Mouse (Mus musculus): Measurements from ENCODE around the gene Ctrc.

The Ctrc gene

DNA sequence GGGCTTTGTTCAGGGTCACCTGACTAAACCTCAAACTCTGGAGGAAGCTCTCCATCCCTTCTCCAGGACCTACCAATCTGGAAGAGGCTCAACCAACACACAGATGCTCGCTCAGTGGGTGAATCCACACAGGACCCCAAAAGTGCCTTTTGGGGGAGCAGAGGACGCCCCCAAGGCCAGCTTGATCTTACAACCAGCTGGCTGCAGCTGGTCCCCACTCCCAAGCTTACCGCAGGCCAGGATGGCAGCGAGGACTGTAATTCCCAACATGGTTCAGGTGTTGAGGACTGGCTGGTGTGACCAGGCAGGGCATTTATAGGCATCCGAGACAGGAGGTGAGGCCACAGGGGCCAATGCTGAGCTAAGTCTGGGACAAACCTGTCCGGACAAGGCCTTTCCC lies at the start of gene Ctrc:
Gene Ctrc, minus strand, starts transcription at position 361 of the 400 bp plus-strand sequence.
- no peak for DNase-seq (ENCODE audit: low read depth, low spot score)

DNA sequence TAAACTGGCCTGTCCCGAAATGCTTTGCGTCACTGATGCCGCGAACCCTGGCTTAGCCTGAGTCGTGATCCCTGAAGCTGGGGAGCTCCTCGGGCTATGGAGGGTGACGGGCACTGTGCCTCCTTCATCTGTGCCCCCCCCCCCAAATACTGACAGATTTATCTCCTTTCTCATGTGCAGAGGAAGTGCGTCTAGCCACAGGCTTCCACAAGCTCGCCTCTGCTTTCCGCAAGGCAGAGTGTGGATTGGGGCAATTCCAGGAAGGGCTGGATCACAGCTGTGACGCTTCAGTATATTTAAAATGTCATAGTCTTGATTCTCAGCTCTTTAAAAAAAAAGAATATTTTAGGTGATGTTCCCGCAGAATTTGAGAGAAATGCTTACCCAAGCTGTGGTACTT lies 49.6 kb upstream of the Ctrc start:
- no peak for DNase-seq (ENCODE audit: low read depth, low spot score)

DNA sequence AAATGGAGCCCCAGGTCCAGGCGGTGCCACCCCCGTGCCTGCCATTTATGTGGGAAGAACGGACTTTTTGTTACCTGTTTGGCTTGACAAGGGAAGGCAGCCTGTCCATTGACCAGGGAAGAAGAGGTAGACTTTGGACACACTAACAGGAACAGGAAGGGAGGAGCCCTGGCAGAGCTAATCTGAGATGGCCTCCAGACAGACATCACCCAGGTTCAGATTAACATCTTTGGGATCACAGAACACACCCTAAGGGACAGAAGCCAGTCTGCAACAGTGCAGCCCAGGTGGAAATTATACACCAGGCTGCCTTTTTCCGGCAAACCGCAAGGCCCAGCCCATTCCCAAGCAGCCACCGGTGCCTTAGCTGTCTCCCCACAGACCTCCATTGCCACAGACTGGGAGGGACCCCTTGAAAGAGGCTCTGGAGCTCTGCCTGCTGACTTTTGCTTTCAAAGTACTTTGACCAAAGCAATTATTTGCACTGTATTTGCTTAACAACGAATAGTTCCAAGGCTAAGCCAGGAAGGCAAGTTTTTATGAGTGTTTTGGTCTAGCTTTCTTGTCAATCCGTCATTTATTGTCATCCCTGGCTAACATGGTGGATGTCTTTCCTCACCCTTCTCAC lies 47.1 kb upstream of the Ctrc start:
- no peak for DNase-seq (ENCODE audit: low read depth, low spot score)

DNA sequence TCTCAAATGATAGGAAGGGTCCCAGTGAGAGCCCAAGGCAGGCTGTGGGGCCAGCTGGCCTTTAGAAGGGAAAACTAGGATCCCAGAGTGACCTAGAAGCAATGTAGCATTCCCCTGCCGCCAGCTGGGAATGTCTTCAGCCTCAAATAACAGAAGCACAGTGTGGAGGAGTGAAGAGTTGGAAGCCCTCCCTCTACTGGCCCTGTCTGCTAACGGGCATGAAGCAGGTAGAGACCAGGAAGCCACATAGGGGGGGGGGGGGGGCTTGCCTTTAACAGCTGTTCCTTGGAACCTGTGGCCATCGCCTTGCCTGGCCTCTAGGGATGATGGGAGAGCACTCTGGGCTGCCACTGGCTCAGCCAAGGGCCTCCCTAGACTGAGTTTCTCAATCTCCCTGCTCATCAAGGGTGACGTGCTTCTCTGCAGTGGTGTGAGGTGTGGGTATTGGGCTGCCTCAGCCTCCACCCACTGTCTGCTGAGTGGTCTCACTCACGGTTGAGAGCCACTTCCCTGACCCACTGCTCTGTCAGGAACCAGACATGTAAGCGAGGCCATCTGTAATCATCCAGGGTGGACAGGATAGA lies 40.3 kb upstream of the Ctrc start:
- DNase-seq (ENCODE audit: low read depth, low spot score) = no peak

DNA sequence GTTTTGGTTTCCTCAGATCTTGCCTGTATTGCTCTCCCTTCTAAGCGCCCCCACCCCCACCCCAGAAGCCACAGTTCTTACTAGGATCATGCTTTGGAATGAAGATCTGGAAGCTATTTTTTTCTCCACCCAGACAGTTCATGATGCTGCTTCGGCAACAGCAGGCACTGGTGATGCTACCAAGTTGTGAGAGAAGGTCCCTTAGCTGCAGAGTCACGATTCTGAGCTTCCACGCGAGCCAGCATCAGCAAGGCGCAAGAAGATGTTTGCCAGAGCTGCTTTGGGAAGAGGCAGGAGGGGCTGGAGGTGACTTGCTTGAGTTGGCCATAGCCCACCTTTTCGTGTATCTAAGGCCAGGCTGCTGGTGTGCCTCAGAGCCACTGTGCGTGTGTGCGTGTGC lies 39.3 kb upstream of the Ctrc start:
- DNase-seq (ENCODE audit: low read depth, low spot score) = no peak

DNA sequence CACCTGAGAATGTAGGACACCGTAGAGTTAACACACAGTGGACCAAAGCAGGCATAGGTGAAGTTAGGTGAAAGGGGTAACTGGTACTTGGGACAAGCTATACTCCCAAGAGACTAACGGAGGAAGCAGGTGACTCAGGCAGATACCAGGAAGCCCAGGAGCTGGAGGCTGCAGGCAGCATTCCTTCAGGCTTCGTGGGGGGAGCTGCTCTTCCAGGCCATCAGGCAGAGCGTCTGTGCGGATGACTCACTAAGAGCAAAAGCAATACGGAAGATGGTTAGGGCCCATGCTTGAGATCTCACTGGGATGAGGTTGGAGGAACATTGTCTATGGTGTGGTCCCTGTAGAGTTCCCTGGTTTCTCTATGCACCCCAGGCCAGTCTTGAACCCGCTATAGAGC lies 36.7 kb upstream of the Ctrc start:
- no peak for DNase-seq (ENCODE audit: low read depth, low spot score)

DNA sequence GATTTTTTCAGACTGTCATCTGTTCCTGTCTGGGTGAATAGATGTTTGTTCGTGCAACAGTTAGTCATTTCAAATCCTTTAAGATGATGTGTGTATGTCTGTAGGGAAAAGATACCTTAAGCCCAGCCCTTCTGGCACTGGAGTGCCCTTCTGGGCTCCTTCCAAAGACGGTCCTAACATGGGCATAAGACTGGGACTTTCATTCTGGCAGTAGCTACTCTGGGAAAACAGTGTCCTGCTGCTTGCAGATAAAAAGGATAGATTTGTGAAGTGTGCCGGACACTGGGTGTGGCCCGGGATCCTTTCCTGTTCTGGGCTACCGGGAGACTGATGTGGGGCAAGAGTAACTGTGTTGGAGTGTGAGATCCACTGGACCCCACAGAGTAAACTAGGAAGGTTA lies 35.8 kb upstream of the Ctrc start:
- DNase-seq (ENCODE audit: low read depth, low spot score) = no peak

DNA sequence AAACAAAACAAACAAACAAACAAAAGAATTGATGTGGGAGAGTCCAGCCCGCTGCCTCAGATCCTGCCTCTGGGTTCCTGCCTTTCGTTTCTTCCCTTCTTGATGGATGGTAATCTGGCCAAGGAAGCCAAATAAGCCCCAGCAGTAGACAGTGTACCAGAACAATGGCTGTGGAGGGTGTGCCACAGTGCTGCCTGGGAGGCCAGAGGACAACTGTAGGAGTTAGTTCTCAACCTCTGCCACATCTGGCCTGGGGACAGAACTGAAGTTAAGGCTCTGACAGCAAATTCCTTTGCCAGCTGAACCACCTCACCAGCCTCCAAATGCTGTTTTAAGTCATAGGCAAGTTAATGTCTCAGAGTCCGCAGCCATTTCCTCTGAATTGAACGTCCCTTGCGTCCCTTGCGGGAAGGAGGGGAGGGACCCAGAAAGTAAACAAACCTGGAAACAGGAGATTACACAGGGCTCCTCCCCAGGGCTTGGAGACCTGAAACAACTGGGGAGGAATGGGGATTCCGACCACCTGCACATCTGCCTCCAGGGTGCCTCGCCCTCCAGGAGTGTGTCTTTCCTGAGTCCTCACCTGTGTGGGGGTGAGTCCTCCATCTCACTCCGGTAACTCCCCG lies 35.2 kb upstream of the Ctrc start:
- DNase-seq (ENCODE audit: low read depth, low spot score) = no peak

DNA sequence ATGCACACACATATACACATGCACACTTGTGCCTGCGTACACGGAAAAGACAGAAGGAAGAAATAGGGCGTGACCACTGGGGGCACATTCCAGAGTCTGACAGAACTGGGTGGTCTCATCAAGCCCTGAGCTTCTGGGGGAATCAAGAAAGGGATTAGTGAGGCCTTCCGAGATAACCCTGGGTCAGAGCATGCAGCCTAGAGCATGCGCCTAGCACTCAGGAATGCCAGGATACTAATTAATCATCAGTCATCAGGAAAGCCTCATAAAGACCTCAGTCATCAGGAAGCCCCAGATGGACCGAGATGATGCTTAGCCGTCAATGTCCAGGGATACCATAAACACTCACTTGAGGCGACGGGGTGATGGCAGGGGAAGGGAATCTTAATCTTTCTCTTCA lies 33.7 kb upstream of the Ctrc start:
- DNase-seq (ENCODE audit: low read depth, low spot score) = no peak

DNA sequence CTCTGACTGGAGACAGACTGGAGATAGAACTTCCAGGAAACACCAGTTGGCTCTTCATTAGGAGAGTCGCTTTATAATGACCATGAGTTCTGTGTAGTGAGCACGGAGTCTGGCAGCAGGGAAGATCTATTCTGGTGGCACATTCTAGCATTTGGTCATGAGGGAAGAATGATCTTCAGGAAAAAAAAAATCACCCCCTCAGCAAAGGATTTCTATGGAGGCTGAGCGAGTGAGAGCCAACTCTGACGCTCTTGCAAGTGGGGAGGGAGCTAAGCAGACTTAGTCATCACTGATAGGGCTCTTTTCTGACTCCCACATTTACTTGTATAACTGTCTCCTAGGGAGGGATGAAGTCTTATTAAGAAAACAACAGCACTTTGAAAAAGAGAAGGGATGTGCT lies 32.9 kb upstream of the Ctrc start:
- DNase-seq (ENCODE audit: low read depth, low spot score) = no peak

DNA sequence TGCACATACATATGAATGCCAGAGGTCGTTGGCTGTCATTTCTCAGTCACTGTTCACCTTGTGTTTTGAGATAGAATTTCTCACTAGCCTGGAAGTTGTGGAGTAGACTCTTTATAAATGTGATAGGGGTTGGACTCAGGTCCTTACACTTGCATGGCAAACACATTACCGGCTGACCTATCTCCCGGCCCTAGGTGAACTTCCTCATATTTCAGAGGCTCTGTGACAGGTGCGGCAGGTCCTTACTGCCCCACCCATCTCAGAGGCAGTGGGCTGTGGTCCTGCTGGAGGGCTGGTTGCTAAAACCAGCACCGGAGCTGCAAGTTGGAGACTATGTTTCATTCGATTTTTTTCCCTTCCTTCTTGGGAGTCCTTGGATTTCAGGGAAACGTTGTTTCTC lies 32.5 kb upstream of the Ctrc start:
- no peak for DNase-seq (ENCODE audit: low read depth, low spot score)

DNA sequence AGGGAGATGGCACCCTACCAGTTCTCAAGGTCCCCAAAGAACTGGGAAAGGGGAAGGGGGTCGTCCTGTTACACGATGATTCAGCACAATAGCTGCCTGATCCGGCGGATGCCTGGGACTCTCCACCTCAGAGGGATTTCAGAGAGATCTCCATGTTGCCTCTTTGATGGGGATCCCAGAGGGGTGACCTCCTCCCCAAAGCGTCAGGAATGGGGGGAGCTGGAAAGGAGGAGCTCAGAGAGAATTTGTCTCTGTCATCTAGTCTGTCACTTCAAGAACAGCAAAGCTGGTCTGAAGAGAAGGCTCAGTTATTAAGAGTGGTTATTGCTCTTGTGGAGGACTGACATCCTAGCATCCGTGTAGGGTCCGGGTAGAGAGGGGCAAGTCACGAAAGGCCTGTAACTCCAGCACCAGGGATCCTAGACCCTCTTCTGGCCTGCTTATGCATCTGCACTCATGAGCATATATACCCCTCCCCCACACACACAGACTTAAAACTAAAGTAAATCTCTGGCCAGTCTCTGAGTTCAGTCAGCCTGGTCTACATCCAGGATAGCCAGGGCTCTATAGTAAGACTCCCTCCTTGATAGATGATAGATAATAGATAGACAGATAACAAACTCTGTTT lies 29.4 kb upstream of the Ctrc start:
- no peak for DNase-seq (ENCODE audit: low read depth, low spot score)

DNA sequence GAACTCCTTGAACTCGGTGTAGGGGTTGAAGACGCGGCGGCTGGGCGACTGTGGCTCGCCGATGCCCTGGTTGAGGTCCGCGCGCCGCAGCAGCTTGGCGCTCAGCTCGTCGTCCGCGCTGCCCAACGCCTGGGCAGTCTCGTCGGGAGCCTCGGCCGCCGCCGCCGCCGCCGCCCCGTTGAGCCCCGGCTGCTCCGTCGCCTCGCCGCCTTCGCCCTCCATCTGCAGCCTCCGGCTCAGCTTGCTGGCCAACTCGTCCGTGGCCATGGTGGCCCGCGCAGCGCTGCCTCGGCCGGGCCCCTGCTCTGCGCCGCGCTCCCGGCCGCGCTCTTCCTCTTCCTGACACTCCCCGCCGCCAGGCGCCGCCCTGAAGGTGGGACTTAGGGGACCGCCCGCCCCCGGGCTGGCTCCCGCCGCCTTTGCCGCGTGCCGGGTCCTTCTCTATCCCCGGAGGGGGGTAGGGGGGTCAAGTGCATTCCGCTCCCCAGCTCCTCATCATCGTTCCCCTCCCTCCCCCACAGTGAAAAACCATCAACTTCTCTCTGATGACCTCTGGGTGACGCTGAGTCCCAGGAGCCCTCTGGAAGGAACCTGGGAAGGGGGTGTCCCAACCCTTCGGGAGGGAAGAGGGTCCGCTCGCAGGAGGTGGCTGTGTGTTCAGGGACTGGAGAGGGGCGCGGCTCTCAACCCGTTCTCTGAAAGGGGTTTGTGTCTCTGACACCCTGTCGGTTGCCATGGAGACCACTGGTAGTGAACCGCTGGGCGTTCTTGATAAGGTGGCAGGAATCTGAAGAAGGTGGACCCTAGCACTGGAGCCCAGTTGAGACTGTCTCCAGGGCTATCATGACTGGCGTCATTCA lies 28.7 kb upstream of the Ctrc start, which contains the start of gene Efhd2:
Gene Efhd2, minus strand, starts transcription at position 320 of the 860 bp plus-strand sequence.
- peak; percentile 84 for DNase-seq (ENCODE audit: low read depth, low spot score)

DNA sequence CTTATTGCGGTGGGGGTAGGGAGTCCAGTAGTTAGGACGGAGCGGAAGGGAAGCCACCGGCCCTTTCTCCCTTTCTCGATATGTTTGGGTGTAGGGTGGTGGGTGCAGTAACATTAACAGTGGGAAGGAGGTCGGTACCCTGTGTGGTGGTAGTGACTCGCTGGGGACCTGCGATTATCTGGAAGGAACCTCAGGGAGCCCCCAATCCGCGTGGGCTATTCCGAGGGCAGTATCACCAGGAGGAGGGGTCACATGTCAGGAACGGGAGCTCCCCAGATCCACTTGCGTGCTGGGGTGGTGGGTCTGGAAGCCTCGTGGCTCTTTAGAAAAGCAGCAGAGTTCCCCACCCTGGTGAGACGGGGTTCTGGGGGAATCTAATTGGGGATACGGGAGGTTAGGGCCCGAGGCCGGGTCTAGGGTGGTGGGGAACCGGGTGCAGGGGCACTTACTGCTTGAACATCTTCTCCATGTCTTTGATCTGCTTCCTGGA lies 28.0 kb upstream of the Ctrc start:
- DNase-seq (ENCODE audit: low read depth, low spot score) = peak; percentile 21

DNA sequence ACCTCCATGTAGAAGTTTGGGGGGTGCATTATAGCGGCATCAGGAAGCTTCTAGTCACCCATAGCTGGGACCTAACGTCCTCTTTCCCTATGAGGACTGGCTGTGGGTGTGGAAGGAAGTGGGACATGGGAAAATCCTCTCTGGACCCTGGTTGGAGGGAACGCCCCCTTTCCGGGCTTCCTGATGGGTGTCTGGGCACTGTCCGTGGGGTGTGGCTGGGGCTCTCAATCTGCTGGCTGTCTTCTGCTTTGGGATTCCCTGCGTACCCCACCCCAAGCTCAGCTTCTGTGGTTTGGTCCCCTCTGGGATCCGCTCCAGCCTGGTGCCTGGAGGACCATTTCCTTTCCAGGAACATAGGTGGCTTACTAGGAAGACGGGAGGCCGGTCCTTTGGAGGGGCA lies 26.8 kb upstream of the Ctrc start:
- no peak for DNase-seq (ENCODE audit: low read depth, low spot score)

DNA sequence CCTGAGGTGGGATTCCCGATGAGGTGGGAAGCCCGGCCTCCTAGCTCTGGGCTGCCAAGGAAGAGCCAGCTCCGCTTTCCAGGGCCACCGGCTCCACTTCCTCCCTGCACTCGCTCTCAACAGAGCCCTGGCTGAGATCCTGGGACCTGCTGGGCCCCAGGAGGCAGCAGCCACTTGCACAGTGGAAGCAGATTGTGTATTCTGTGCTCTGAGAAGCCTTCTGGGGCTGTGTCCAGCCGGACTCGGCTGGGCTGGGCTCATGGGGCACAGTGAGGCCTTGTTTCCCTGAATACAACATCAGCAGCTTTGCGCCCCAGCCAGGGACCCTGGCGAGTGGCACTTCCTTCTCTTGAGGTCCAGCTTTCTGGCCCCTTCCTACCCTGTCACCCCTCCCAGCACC lies 25.8 kb upstream of the Ctrc start:
- no peak for DNase-seq (ENCODE audit: low read depth, low spot score)

DNA sequence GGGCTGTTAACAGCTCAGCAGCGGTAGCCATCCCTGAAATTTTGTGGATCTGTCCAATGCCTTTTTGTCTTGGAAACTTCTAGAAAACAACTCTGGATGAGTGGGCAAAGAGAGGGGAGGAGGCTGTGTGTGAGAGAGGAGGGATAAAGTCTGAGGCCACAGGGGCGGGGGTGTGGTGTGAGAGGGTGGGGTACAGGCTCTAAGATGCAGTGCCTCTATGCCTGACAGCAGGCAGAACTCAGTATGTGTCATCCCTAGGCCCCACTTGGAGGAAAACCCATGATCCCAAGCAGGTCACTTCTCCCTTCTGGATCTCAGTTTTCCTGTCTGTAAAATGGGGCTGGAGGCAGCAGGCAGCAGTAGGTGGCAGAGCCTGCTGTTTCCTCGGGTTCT lies 25.2 kb upstream of the Ctrc start:
- DNase-seq (ENCODE audit: low read depth, low spot score) = no peak

DNA sequence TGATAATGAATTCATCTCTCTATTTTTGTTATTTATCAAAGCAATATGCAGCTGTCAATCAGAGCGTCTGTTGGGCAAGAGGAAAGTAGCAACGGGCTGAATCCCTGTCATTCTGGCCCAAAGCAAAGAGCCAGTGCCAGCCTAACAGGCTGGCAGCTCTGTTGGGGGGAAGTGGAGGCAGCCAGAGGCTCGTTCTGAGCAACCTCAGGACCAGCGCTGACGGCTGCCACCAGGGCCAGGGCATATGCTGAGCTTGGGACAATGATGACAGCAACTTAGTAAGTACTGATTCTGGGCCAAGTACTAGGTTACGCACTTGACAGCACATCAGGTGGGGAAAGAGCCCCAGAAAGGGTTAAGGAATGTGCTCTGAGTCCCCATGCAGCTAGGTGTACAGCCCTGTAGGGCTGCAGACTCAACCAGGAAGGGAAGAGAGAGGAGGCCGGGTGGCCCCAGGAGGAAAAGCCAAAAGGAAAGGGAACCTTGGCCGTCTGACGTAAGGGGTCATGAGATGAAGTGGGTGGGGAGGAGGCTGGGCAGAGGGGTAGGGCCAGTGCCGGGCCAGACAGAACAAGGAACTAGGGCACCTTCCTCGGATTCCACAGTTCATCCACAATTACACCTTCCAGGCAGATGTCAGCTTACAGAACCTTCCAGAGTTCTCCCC lies 24.6 kb upstream of the Ctrc start:
- DNase-seq (ENCODE audit: low read depth, low spot score) = no peak

DNA sequence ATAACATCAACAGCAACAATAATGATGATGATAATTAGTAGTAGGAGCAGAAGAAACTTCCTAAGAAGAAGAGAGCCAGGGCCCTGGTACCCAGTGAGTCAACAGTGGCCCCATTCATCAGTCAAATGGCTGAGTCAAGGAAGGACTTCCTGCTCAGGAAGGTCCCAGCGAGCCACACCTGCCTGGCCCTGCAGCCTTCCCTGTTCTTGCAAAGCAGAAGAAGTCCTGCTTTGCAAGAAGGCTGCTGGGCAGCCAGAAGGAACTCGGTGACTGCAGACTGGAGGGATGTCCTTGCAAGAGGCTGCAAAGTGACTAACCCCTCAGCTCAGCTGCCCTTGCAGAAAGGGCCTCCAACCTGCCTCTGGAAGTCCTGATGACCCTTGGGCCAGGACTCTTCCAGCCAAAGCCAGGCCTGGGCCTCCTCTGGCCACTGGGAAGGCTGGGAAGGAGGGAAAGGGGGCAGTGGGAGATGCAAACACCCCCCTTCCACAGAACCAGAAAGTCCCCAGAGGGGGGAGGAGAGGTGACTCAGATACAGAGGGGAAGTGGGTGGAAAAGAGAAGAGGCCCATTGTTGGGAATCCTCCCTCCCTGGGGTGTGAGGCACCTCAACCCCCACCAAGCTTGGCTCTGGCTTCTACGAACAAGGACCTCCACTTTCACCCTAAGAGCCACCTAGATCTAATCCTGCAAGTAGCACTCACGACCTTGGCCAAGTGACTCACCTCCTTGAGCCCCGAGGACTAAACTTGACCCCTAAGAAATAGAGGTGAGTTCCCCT lies 23.5 kb upstream of the Ctrc start:
- DNase-seq (ENCODE audit: low read depth, low spot score) = no peak

DNA sequence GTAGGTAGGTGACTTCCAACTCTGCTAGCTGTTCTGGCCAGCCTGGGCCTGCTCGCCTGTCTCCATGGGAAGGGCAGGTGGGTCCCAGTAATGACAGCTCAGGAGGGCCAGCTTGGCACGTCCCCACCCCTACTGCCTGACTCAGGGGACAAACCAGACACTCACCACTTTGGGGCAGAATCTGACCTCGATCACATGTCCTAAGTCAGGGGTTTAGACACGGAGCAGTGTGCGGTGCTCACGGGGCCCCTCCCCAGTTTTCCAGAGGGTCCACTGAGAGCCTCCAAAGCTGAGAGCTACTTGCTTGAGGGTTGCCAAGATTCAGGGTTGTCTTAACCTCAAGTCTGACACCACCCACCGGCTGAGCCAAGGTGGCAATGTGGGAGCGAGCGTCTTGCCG lies 21.9 kb upstream of the Ctrc start:
- DNase-seq (ENCODE audit: low read depth, low spot score) = no peak

DNA sequence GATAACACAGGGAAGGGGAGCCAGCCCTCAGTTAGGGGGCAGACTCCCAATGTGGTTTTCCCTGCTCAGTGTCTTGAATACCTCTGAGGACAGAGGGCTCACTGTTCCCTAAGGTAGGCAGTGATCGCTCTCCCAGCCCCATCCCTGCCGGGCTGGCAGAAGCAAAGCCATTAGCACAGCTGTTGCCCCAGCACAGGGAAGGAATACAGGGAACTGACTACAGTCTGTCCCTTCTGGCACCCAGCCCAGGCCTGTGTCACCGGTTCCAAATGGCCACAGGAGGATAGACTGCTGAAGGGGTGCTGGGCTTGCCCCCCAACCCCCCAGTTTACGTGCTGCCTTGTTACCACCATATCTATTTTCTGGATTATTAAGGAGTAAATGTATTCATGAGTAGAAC lies 21.3 kb upstream of the Ctrc start:
- no peak for DNase-seq (ENCODE audit: low read depth, low spot score)
